Mouse (Mus musculus) CH12.LX (cell line): ENCODE measurements around the gene Ntrk3.

ENCODE experiments used
- CHD2 ChIP-seq: IDR thresholded peaks from 2 replicates; pipeline ENCODE4 v1.6.1; 2011; ENCODE audit warnings: low read length, improper control_type of control experiment
- CTCF ChIP-seq, 2 experiments: IDR thresholded peaks in 1 of 2; conservative IDR thresholded peaks in 1 of 2; 2 replicates each; pipeline ENCODE4 v1.5.1; 2011 to 2012; ENCODE audit warnings: low read depth in 2 of 2, low read length in 2 of 2, improper control_type of control experiment in 1 of 2, inconsistent platforms in 1 of 2, mild to moderate bottlenecking in 1 of 2, moderate library complexity in 1 of 2
- E2F4 ChIP-seq: IDR thresholded peaks from 2 replicates; pipeline ENCODE4 v1.6.1; 2011; ENCODE audit warnings: low read depth, low read length, improper control_type of control experiment; ENCODE audit not compliant: insufficient replicate concordance
- EP300 ChIP-seq: IDR thresholded peaks from 2 replicates; pipeline ENCODE4 v1.6.1; 2011; ENCODE audit warnings: low read length, improper control_type of control experiment
- GABPA ChIP-seq: IDR thresholded peaks from 2 replicates; pipeline ENCODE4 v1.6.1; 2012; ENCODE audit warnings: low read depth, low read length, improper control_type of control experiment, inconsistent platforms; ENCODE audit not compliant: insufficient replicate concordance
- MAX ChIP-seq: IDR thresholded peaks from 2 replicates; pipeline ENCODE4 v1.6.1; 2011; ENCODE audit warnings: low read length, improper control_type of control experiment
- MAZ ChIP-seq: IDR thresholded peaks from 2 replicates; pipeline ENCODE4 v1.6.1; 2012; ENCODE audit warnings: low read depth, mild to moderate bottlenecking, inconsistent platforms, low read length, improper control_type of control experiment, moderate library complexity
- MEF2A ChIP-seq: IDR thresholded peaks from 2 replicates; pipeline ENCODE4 v1.6.1; 2014; ENCODE audit warnings: low read depth, mild to moderate bottlenecking, inconsistent platforms, low read length, improper control_type of control experiment, borderline replicate concordance
- MXI1 ChIP-seq: IDR thresholded peaks from 2 replicates; pipeline ENCODE4 v1.6.1; 2011; ENCODE audit warnings: mild to moderate bottlenecking, low read depth, low read length, improper control_type of control experiment
- MYC ChIP-seq: IDR thresholded peaks from 2 replicates; pipeline ENCODE4 v1.6.1; 2011; ENCODE audit warnings: low read depth, mild to moderate bottlenecking, improper control_type of control experiment, low read length
- NRF1 ChIP-seq: IDR thresholded peaks from 2 replicates; pipeline ENCODE4 v1.6.1; 2014; ENCODE audit warnings: low read depth, mild to moderate bottlenecking, inconsistent platforms, low read length, improper control_type of control experiment, moderate library complexity
- POLR2A ChIP-seq: IDR thresholded peaks from 2 replicates; pipeline ENCODE4 v1.6.1; 2011; ENCODE audit warnings: low read depth, mild to moderate bottlenecking, improper control_type of control experiment, low read length
- TCF12 ChIP-seq: IDR thresholded peaks from 2 replicates; pipeline ENCODE4 v1.6.1; 2014; ENCODE audit warnings: low read depth, mild to moderate bottlenecking, inconsistent platforms, low read length, improper control_type of control experiment
- USF1 ChIP-seq: IDR thresholded peaks from 2 replicates; pipeline ENCODE4 v1.6.1; 2014; ENCODE audit warnings: low read depth, mild to moderate bottlenecking, inconsistent platforms, low read length, improper control_type of control experiment

- no peak for TF ChIP-seq EP300
- TF ChIP-seq USF1, result no peak
- TF ChIP-seq E2F4, result no peak
- TF ChIP-seq CTCF (conservative IDR thresholded peaks at IDR 0.05 in 1 of 2, IDR thresholded peaks at IDR 0.05 in 1 of 2; ENCODE audit: low read depth in 2 of 2, low read length in 2 of 2), result no peak
- TF ChIP-seq NRF1, result no peak
- TF ChIP-seq TCF12, result no peak
- TF ChIP-seq MAX, result no peak
- no peak for TF ChIP-seq MEF2A
- no peak for TF ChIP-seq MYC
- TF ChIP-seq POLR2A, result no peak
- TF ChIP-seq GABPA, result no peak
- no peak for TF ChIP-seq MAZ
- TF ChIP-seq MXI1, result no peak
- TF ChIP-seq CHD2, result no peak
Measured at GRCm38 (mm10) chr7:78390019-78390418, 347.8 kb downstream of the Ntrk3 start.
